Mouse (Mus musculus) lung, embryonic 15.5 days (tissue): Measurements from ENCODE around the gene Olfr648. TPM values are rescaled to one million over a fixed set of nuclear protein-coding genes. Genes with fewer than 3 reads are reported as not detected.

Experiments used
- ATAC-seq: fragments of 200-750 bp; cut with Nextera tagmentation; 2 replicates; pipeline ENCODE4 v1.8.0; 2017; ENCODE audit warnings: moderate number of reproducible peaks, borderline replicate concordance; ENCODE audit not compliant: low FRiP score, low TSS enrichment; ENCODE audit errors: extremely low read depth
- H3K27ac ChIP-seq: fragments of 300-500 bp; sonication (generic); 2 replicates; pipeline ENCODE4 v1.5.1; 2015; ENCODE audit warnings: moderate library complexity, mild to moderate bottlenecking, inconsistent platforms
- H3K27me3 ChIP-seq: fragments of 300-500 bp; sonication (generic); 2 replicates; pipeline ENCODE4 v1.6.1; 2015; ENCODE audit warnings: inconsistent platforms
- H3K36me3 ChIP-seq: fragments of 300-500 bp; sonication (generic); 2 replicates; pipeline ENCODE4 v1.6.1; 2015; ENCODE audit warnings: inconsistent platforms
- H3K4me1 ChIP-seq: fragments of 300-500 bp; sonication (generic); 2 replicates; pipeline ENCODE4 v1.6.1; 2015; ENCODE audit warnings: inconsistent platforms
- H3K4me2 ChIP-seq: fragments of 300-500 bp; sonication (generic); 2 replicates; pipeline ENCODE4 v1.6.1; 2015; ENCODE audit warnings: inconsistent platforms, mild to moderate bottlenecking, moderate library complexity
- H3K4me3 ChIP-seq: fragments of 300-500 bp; sonication (generic); 2 replicates; pipeline ENCODE4 v1.5.1; 2015; ENCODE audit warnings: mild to moderate bottlenecking, inconsistent platforms
- H3K9ac ChIP-seq: fragments of 300-500 bp; sonication (generic); 2 replicates; pipeline ENCODE4 v1.6.1; 2015; ENCODE audit warnings: inconsistent platforms
- H3K9me3 ChIP-seq: fragments of 300-500 bp; sonication (generic); 2 replicates; pipeline ENCODE4 v1.6.1; 2016; ENCODE audit warnings: inconsistent platforms
- WGBS: fragments of 180-500 bp; shearing (Covaris S2); methylation state at CpG from one replicate; pipeline ENCODE4 v1.1.7; 2015; 5-methylcytosine and 5-hydroxymethylcytosine counted together
- polyA plus RNA-seq: library from polyadenylated mRNA; unstranded; fragments of >200 nt; fragmentation: Nextera tagmentation; extraction: Ambion mirVana; gene quantifications from 2 replicates; pipeline ENCODE4 v1.2.1, GENCODE M21; 2015

Gene Olfr648
- 0.12 and 0.20 TPM in 2 replicates for polyA plus RNA-seq

DNA sequence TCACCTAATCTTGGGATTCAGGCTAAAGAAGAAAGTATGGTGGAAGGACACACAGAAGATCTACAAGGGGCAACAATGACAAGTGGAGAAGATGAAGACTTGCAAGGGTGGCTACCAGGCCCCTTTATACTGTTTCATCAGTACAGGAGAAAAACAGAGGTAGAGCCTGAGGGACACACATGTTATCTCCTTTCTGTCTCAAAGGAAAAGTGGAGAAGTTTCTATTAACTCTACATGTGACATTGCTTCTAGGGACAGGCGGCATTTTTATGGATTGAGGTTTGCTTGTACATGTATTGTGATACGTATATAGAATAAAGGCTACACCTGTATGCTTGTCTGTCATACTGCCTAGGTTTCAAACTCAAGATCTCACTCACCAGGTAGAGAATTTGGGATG lies at the start of gene Olfr648:
Gene Olfr648 (minus strand): TSS at position 101 of the 400 bp plus-strand sequence.
- no peak within 1 kb of the TSS for H3K4me3 ChIP-seq
- H3K36me3 ChIP-seq, result no peaks in the 10 kb centered on the region
- H3K4me1 ChIP-seq, result no peaks in the 10 kb centered on the region
- no peaks in the 10 kb centered on the region for H3K9me3 ChIP-seq
- H3K9ac ChIP-seq, result no peak within 1 kb of the TSS
- no peak for ATAC-seq
- WGBS, result 84% methylated on average over 2 of the region's 2 CpGs
- no peak within 1 kb of the TSS for H3K4me2 ChIP-seq
- H3K27me3 ChIP-seq, result no peaks in the 10 kb centered on the region
- no peak within 1 kb of the TSS for H3K27ac ChIP-seq

GRCm38 (mm10) chr7:104231203-104231602 lies 48.0 kb upstream of the Olfr648 start:
- Histone ChIP-seq H3K9me3 (no peaks in the 10 kb centered on the region), H3K4me3 (no peak overlapping the region), H3K4me2 (no peak overlapping the region), H3K4me1 (no peaks in the 10 kb centered on the region), H3K36me3 (no peaks in the 10 kb centered on the region), H3K27me3 (no peaks in the 10 kb centered on the region), H3K27ac (no peak overlapping the region), H3K9ac (no peak overlapping the region)
- no peak for ATAC-seq
- WGBS, result 30% methylated on average over 2 of the region's 2 CpGs

- 3% methylated on average over 37 of the region's 37 CpGs for WGBS
- H3K27ac ChIP-seq, result no peak within 1 kb of the TSS
- peak; percentile 80 for ATAC-seq
Observed at GRCm38 (mm10) chr7:104218701-104219569, 35.7 kb upstream of the Olfr648 start, which contains the start of gene Trim6. Gene Trim6, plus strand, starts transcription at chr7:104218793.

DNA sequence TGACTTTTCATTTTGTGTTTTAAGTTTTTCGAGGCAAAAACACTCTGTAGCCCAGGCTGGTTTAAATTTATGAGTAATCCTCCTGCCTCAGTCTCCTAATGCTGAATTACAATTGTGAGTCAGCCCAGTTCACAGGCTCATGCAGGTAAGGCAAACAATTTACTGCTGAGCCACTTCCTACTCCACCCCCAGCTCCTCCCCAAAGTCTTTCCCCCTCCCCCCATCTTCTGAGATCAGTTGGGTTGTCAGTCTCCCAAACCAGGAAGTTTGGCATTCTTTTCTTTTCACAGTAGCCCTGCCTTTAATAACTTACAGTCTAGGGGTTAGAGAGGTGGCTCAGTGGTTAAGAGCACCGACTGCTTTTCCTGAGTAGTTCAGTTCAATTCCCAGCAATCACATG lies 34.7 kb upstream of the Olfr648 start:
- H3K4me2 ChIP-seq, result no peak overlapping the region
- H3K27me3 ChIP-seq, result no peaks in the 10 kb centered on the region
- H3K36me3 ChIP-seq, result no peaks in the 10 kb centered on the region
- peaks cover 6% of the 10 kb centered on the region; the same call in 1 of the 2 replicates for H3K4me1 ChIP-seq
- H3K9ac ChIP-seq, result no peak overlapping the region
- no peak overlapping the region for H3K27ac ChIP-seq
- no peak overlapping the region for H3K4me3 ChIP-seq
- 74% methylated on average over 2 of the region's 2 CpGs for WGBS
- no peaks in the 10 kb centered on the region for H3K9me3 ChIP-seq
- no peak for ATAC-seq

More at GRCm38 (mm10) chr7:104218701-104219569, 35.7 kb upstream of the Olfr648 start, which contains the start of gene Trim6:
- peaks cover 6% of the 10 kb centered on the region; the same call in 1 of the 2 replicates for H3K4me1 ChIP-seq
- H3K4me2 ChIP-seq, result peak within 1 kb of the TSS; percentile 64
- H3K9ac ChIP-seq, result peak within 1 kb of the TSS; percentile 0; the same call in 1 of the 2 replicates
- peak within 1 kb of the TSS; percentile 38 for H3K4me3 ChIP-seq
- H3K9me3 ChIP-seq, result no peaks in the 10 kb centered on the region
- H3K27me3 ChIP-seq, result no peaks in the 10 kb centered on the region
- H3K36me3 ChIP-seq, result no peaks in the 10 kb centered on the region

- no peaks in the 10 kb centered on the region for H3K36me3 ChIP-seq
- no peak overlapping the region for H3K9ac ChIP-seq
- no peaks in the 10 kb centered on the region for H3K27me3 ChIP-seq
- no peaks in the 10 kb centered on the region for H3K9me3 ChIP-seq
- H3K4me2 ChIP-seq, result no peak overlapping the region
- no peak overlapping the region for H3K27ac ChIP-seq
- 10% methylated on average over 1 of the region's 1 CpGs for WGBS
- no peak overlapping the region for H3K4me3 ChIP-seq
- peaks cover 6% of the 10 kb centered on the region; the same call in 1 of the 2 replicates for H3K4me1 ChIP-seq
- no peak for ATAC-seq
Observed at GRCm38 (mm10) chr7:104216011-104216535, 32.9 kb upstream of the Olfr648 start.

DNA sequence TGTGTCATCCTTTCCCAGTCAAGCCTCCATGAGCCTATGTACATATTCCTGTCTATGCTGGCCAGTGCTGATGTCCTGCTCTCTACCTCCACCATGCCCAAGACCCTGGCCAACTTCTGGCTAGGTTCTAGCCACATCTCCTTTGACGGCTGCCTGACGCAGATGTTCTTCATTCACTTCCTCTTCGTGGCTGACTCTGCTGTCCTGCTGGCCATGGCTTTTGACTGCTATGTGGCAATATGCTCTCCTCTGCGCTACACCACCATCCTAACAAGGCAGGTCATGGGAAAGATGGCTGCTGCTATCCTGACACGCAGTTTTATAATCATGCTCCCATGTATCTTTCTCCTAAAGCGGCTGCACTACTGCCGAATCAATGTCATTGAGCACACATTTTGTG lies 23.0 kb upstream of the Olfr648 start:
- no peaks in the 10 kb centered on the region for H3K36me3 ChIP-seq
- no peak overlapping the region for H3K27ac ChIP-seq
- H3K4me3 ChIP-seq, result no peak overlapping the region
- H3K9me3 ChIP-seq, result no peaks in the 10 kb centered on the region
- H3K9ac ChIP-seq, result no peak overlapping the region
- no peak for ATAC-seq
- 92% methylated on average over 7 of the region's 7 CpGs for WGBS
- no peak overlapping the region for H3K4me2 ChIP-seq
- H3K4me1 ChIP-seq, result no peaks in the 10 kb centered on the region
- H3K27me3 ChIP-seq, result no peaks in the 10 kb centered on the region

- Histone ChIP-seq H3K4me3 (no peak overlapping the region), H3K9ac (no peak overlapping the region), H3K27ac (no peak overlapping the region), H3K9me3 (no peaks in the 10 kb centered on the region), H3K27me3 (no peaks in the 10 kb centered on the region), H3K4me1 (no peaks in the 10 kb centered on the region), H3K4me2 (no peak overlapping the region), H3K36me3 (no peaks in the 10 kb centered on the region)
- peak; percentile 69; the same call in 1 of the 2 replicates for ATAC-seq
- WGBS, result 2% methylated on average over 5 of the region's 5 CpGs
Observed at GRCm38 (mm10) chr7:104199822-104200221, 16.6 kb upstream of the Olfr648 start.

GRCm38 (mm10) chr7:104195885-104196284 lies 12.7 kb upstream of the Olfr648 start, which contains the start of gene Olfr649:
Gene Olfr649, minus strand, starts transcription at chr7:104195985.
- H3K36me3 ChIP-seq, result no peaks in the 10 kb centered on the region
- H3K27ac ChIP-seq, result no peak within 1 kb of the TSS
- no peaks in the 10 kb centered on the region for H3K27me3 ChIP-seq
- no peaks in the 10 kb centered on the region for H3K9me3 ChIP-seq
- 73% methylated on average over 6 of the region's 6 CpGs for WGBS
- no peak within 1 kb of the TSS for H3K9ac ChIP-seq
- H3K4me3 ChIP-seq, result no peak within 1 kb of the TSS
- H3K4me2 ChIP-seq, result no peak within 1 kb of the TSS
- ATAC-seq, result no peak
- H3K4me1 ChIP-seq, result no peaks in the 10 kb centered on the region

DNA sequence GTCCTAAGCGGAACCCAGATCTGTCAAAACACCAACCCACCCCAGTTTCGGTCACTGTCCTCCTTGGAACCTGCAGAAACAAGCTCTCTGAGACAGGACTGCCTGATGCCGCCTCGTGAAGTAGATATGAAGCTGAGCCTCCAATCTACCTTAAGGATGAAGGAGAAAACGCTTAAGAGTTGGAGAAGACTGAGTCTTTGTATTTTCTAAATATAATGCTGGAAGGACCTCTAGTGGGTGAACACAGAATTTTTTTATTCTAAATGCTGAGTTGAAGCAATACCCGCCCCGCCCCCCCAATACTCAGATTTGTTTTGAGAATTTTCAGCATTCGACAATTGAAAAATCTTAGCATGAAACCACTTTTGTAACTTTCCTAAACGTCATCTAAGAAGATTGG lies 8.1 kb upstream of the Olfr648 start:
- Histone ChIP-seq H3K4me3 (no peak overlapping the region), H3K4me2 (no peak overlapping the region), H3K9ac (no peak overlapping the region), H3K4me1 (no peaks in the 10 kb centered on the region), H3K27ac (no peak overlapping the region), H3K9me3 (no peaks in the 10 kb centered on the region), H3K27me3 (no peaks in the 10 kb centered on the region), H3K36me3 (no peaks in the 10 kb centered on the region)
- 60% methylated on average over 9 of the region's 9 CpGs for WGBS
- no peak for ATAC-seq

GRCm38 (mm10) chr7:104179074-104179473 lies 4.1 kb downstream of the Olfr648 start:
- Histone ChIP-seq H3K9ac (no peak overlapping the region), H3K4me3 (no peak overlapping the region), H3K4me2 (no peak overlapping the region), H3K27me3 (no peaks in the 10 kb centered on the region), H3K27ac (no peak overlapping the region), H3K36me3 (no peaks in the 10 kb centered on the region), H3K4me1 (no peaks in the 10 kb centered on the region), H3K9me3 (no peaks in the 10 kb centered on the region)
- no peak for ATAC-seq
- WGBS, result 82% methylated on average over 1 of the region's 1 CpGs

- Histone ChIP-seq H3K27ac (no peak overlapping the region), H3K4me3 (no peak overlapping the region), H3K36me3 (no peaks in the 10 kb centered on the region), H3K9me3 (no peaks in the 10 kb centered on the region), H3K4me2 (no peak overlapping the region), H3K27me3 (no peaks in the 10 kb centered on the region), H3K9ac (no peak overlapping the region), H3K4me1 (no peaks in the 10 kb centered on the region)
- ATAC-seq, result no peak
- 62% methylated on average over 5 of the region's 5 CpGs for WGBS
Observed at GRCm38 (mm10) chr7:104178422-104179054, 4.7 kb downstream of the Olfr648 start.

DNA sequence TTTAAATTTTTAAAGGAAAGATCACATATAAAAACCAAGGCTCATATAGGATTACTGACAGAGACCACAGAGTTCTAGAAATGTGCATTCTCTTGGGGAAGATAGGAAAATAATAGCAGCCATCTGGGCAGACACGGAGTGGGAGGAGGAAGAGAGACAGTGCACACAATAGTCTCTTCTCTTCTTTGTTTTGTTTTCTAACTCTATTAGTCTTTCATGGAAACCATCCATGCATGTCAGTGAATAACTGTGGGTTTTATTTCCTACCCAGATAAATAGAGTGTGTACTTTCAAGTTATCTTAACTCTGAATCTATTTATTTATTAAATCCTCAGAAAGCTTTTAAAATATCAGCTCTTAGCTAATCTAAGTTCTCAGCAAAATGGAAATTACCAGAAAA lies 8.1 kb downstream of the Olfr648 start:
- H3K27ac ChIP-seq, result no peak overlapping the region
- H3K36me3 ChIP-seq, result no peaks in the 10 kb centered on the region
- no peaks in the 10 kb centered on the region for H3K27me3 ChIP-seq
- no peaks in the 10 kb centered on the region for H3K4me1 ChIP-seq
- ATAC-seq, result no peak
- H3K9ac ChIP-seq, result no peak overlapping the region
- H3K9me3 ChIP-seq, result no peaks in the 10 kb centered on the region
- WGBS, result 76% methylated on average over 1 of the region's 1 CpGs
- H3K4me2 ChIP-seq, result no peak overlapping the region
- no peak overlapping the region for H3K4me3 ChIP-seq
